Mouse (Mus musculus) frontal cortex, postnatal 36 days (tissue): ENCODE measurements at regions not wholly inside any gene's neighbourhood (a gene's known extent, or its start where the extent isn't known, plus 50 kb on each side); places are given as distances from the start of the nearest gene placed in this dataset.

ENCODE experiments used
- DNase-seq, 2 experiments: peaks; one replicate each; pipeline ENCODE4 v3.0.0; 2022; ENCODE audit warnings: low spot score in 2 of 2

DNA sequence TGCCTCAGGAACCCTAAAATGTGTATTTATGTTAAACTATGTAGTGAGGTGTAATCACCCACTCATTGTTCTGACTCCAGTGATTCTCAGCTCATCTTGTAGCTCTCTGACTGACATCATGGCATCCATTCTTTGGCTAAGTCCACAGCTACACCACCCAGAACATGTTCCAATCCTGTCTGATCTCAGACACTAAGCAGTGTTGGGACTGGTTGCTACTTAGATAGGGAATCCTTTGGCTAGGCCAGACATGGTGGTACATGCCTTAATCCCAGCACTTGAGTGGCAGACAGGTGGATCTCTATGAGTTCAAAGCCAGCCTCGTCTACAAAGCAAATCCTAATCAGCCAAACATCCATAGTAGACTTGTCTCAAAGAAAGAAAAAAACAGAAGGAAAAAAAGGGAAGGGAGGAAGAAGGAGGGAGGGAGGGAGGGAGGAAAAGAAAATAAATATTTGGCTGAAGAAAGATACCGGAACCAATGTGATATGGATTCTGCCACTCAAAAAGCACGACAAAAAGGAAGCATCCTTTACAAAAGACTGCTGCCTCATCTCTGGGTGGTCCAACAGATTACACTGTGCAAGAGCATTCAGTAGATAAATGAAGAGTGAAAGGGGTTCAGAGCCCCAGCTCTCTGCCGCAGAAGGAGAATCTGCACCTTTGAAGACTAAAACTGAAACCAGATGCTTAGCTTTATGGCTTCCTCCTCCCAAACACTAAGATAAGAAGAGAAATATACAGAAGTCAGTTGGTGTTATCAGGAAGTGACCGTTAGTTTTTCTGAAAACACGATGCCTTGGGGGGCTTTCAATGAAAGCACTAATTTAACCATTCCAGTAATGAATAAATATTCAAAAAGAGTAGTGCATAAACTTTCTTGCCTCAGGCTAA lies 51.5 kb upstream of the Med13 start:
- DNase-seq, result no peak

GRCm38 (mm10) chr11:86409580-86409947 lies 52.2 kb upstream of the Med13 start:
- DNase-seq, result no peak

DNA sequence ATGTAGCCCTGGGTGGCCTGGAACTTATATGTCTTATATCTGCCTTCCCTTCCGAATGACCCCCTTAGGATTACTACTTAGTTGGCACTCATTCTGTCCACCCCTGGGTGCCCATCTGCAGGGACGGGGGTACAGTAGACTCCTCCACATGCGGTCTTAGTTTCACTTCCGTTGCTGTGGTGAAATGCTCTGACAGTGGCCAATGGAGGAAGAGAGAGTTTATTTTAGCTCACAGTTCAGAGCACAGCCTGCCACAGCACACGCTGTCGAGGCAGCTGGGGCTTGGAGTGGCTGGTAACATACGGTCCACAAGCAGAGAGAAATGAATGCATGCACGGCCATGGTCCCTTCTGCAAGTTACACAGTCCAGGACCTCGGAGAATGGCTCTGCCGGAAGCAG lies 53.1 kb upstream of the Med13 start:
- no peak for DNase-seq

GRCm38 (mm10) chr11:86412772-86413390 lies 55.5 kb upstream of the Med13 start:
- DNase-seq, result no peak

- DNase-seq, result no peak
These were observed 59.1 kb upstream of the Med13 start for GRCm38 (mm10) chr11:86416471-86416870.

DNA sequence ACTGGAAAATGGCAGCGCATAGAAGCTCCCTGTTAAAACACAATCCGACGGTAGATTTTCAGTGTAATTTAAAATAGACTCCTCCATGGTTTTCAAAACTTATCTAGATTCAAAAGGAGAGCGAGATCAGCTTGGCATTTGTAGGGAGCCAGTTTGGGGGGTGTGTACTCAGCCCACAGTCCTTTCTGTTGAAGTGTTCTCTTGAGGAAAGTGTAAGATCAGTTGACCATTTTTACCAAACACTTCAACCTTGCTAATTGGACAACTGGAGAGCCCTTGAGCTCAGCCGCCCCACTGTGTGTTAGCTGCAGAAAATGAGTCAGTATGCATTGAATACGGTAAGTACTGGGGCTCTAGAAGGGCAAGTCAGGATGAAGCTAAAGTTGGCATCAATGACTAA lies 59.8 kb upstream of the Med13 start:
- DNase-seq, result no peak

- DNase-seq, result no peak
These were observed 62.5 kb upstream of the Med13 start for GRCm38 (mm10) chr11:86419810-86420483.

GRCm38 (mm10) chr11:86428926-86429325 lies 55.5 kb upstream of the Rnft1 start:
- DNase-seq, result no peak

- DNase-seq, result no peak
These were observed 54.2 kb upstream of the Rnft1 start for GRCm38 (mm10) chr11:86430287-86430686.

DNA sequence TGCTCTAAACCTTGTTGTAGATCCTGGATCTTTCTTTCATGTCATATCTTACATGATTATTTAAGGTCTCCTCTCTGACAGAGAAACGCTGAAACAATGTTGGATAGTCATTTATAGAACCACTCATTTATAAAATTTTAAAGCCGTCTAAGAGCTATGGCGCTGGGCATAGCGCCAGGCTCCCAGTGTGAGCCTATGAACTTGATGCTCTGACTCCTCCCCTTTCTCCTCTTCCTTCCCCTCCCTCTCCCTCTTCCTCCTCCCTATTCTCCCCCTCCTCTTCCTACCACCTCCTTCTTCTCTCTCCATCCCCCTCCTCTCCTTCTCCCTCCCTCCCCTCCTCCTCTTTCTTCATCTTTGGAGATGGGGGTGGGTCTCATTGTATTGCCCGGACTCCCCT lies 52.9 kb upstream of the Rnft1 start:
- DNase-seq, result no peak

DNA sequence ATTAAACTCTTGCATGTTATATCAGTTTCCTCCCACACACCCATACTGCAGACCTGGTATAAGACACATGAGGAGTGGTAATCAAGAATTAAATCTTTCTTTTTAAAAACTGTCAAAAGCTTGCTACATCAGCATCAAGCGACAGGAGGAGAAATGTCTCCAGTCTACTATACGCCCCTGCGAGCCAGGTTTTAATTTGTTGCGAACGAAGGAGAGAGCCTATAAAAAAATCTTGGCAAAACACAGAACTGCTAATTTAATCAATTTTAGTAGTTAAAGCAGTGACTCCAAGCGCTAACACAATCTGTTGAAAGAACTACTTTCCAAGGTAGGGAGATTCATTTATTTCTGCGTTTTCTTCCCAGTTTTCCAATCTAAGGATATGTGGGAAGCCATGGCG lies 50.4 kb upstream of the Rnft1 start:
- peak in 1 of 2 experiments; percentile 60 for DNase-seq
